Mouse (Mus musculus) kidney, adult 2 months (tissue): ENCODE results near the gene Tmem54.

Experiments
- CTCF ChIP-seq: fragments of 200-500 bp; conservative IDR thresholded peaks from 2 replicates; pipeline ENCODE4 v1.5.1; 2011; ENCODE audit warnings: low read depth, mild to moderate bottlenecking, control low read depth, low read length, moderate library complexity, mixed read lengths; ENCODE audit not compliant: insufficient read depth, insufficient read length
- POLR2A ChIP-seq: fragments of 200-500 bp; IDR thresholded peaks from one replicate; pipeline ENCODE4 v1.6.1; 2011; ENCODE audit warnings: low read depth, low read length, control low read depth

- TF ChIP-seq POLR2A (no peak), CTCF (no peak)
These were observed 36.5 kb upstream of the Tmem54 start for GRCm38 (mm10) chr4:129068848-129069247.
